Mouse (Mus musculus) heart, adult 2 months (tissue): ENCODE results near the gene Rragd.

Experiments used
- CTCF ChIP-seq: fragments of 200-600 bp; IDR thresholded peaks from 2 replicates; pipeline ENCODE4 v1.8.1; 2022; ENCODE audit warnings: antibody characterized with exemption, mild to moderate bottlenecking, moderate library complexity
- POLR2A ChIP-seq: fragments of 200-500 bp; IDR thresholded peaks from 2 replicates; pipeline ENCODE4 v1.6.1; 2011; ENCODE audit warnings: mild to moderate bottlenecking, low read depth, low read length, control low read depth; ENCODE audit not compliant: insufficient read depth

DNA sequence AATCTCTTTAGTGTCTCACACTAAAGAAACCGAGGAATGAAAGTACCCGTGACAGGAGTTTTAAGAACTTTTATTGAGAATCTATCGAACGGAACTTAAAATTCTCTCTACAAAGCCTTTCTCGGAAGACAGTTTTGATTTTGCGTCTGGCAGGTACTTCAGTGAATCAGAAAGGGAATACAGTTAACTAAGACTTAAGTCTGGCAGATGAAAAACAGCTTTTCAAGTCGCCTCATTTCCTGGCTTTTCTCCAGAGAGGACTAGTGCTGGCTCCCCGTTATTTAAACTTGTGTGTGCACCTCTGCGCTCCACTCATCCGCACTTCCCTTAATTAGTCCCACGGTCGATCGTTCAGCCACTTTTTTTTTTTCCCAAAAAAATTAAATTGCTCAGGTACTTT lies 1.4 kb downstream of the Rragd start:
- TF ChIP-seq CTCF (no peak), POLR2A (no peak)
